Mouse (Mus musculus): Measurements from ENCODE around the gene Rcsd1.

Gene Rcsd1

GRCm38 (mm10) chr1:165662426-165663192 is 46.9 kb downstream of the Rcsd1 start:
- DNase-seq (ENCODE audit: low read depth, low spot score) = no peak

GRCm38 (mm10) chr1:165661725-165662124 is 47.8 kb downstream of the Rcsd1 start:
- no peak for DNase-seq (ENCODE audit: low read depth, low spot score)

GRCm38 (mm10) chr1:165661191-165661590 is 48.4 kb downstream of the Rcsd1 start:
- no peak for DNase-seq (ENCODE audit: low read depth, low spot score)

GRCm38 (mm10) chr1:165660774-165661173 is 48.8 kb downstream of the Rcsd1 start:
- DNase-seq (ENCODE audit: low read depth, low spot score) = no peak

- no peak for DNase-seq (ENCODE audit: low read depth, low spot score)
Observed at GRCm38 (mm10) chr1:165658602-165659001, 51.0 kb downstream of the Rcsd1 start.

GRCm38 (mm10) chr1:165655482-165655881 is 54.1 kb downstream of the Rcsd1 start:
- DNase-seq (ENCODE audit: low read depth, low spot score) = no peak

GRCm38 (mm10) chr1:165655022-165655421 is 54.5 kb downstream of the Rcsd1 start:
- no peak for DNase-seq (ENCODE audit: low read depth, low spot score)

- DNase-seq (ENCODE audit: low read depth, low spot score) = no peak
Observed at GRCm38 (mm10) chr1:165653126-165653885, 56.3 kb downstream of the Rcsd1 start.

GRCm38 (mm10) chr1:165652507-165652906 is 57.0 kb downstream of the Rcsd1 start:
- no peak for DNase-seq (ENCODE audit: low read depth, low spot score)

GRCm38 (mm10) chr1:165651158-165651557 is 58.4 kb downstream of the Rcsd1 start:
- no peak for DNase-seq (ENCODE audit: low read depth, low spot score)

- DNase-seq (ENCODE audit: low read depth, low spot score) = no peak
Observed at GRCm38 (mm10) chr1:165645102-165645501, 64.5 kb downstream of the Rcsd1 start.

- no peak for DNase-seq (ENCODE audit: low read depth, low spot score)
Observed at GRCm38 (mm10) chr1:165643735-165644134, 65.8 kb downstream of the Rcsd1 start.

- peak; percentile 30 for DNase-seq (ENCODE audit: low read depth, low spot score)
Observed at GRCm38 (mm10) chr1:165642780-165643311, 66.7 kb downstream of the Rcsd1 start.

GRCm38 (mm10) chr1:165641786-165642771 is 67.5 kb downstream of the Rcsd1 start:
- peak; percentile 89 for DNase-seq (ENCODE audit: low read depth, low spot score)

GRCm38 (mm10) chr1:165641271-165641771 is 68.2 kb downstream of the Rcsd1 start:
- peak; percentile 85 for DNase-seq (ENCODE audit: low read depth, low spot score)

- DNase-seq (ENCODE audit: low read depth, low spot score) = no peak
Observed at GRCm38 (mm10) chr1:165636289-165636688, 73.3 kb downstream of the Rcsd1 start.

- no peak for DNase-seq (ENCODE audit: low read depth, low spot score)
Observed at GRCm38 (mm10) chr1:165635055-165635897, 74.3 kb downstream of the Rcsd1 start.

- DNase-seq (ENCODE audit: low read depth, low spot score) = peak; percentile 97
Observed at GRCm38 (mm10) chr1:165634151-165634884, 75.2 kb downstream of the Rcsd1 start, which contains the start of gene Mpzl1. Mpzl1 (minus strand) TSS chr1:165634538.

- no peak for DNase-seq (ENCODE audit: low read depth, low spot score)
Observed at GRCm38 (mm10) chr1:165633345-165633744, 76.2 kb downstream of the Rcsd1 start.
